Mouse (Mus musculus): ENCODE measurements at regions not wholly inside any gene's neighbourhood (a gene's known extent, or its start where the extent isn't known, plus 50 kb on each side); places are given as distances from the start of the nearest gene placed in this dataset.

GRCm38 (mm10) chr15:63191731-63192130, 653.2 kb downstream of the Gsdmc2 start:
- DNase-seq (ENCODE audit: low spot score), result no peak

- no peak for DNase-seq (ENCODE audit: low spot score)
Observed at GRCm38 (mm10) chr15:63190086-63190485, 654.9 kb downstream of the Gsdmc2 start.

- no peak for DNase-seq (ENCODE audit: low spot score)
Observed at GRCm38 (mm10) chr15:63171003-63171402, 674.0 kb downstream of the Gsdmc2 start.

GRCm38 (mm10) chr15:63170171-63170570, 674.8 kb downstream of the Gsdmc2 start:
- DNase-seq (ENCODE audit: low spot score), result no peak

GRCm38 (mm10) chr15:63166411-63166810, 678.6 kb downstream of the Gsdmc2 start:
- no peak for DNase-seq (ENCODE audit: low spot score)

- DNase-seq (ENCODE audit: low spot score), result no peak
Observed at GRCm38 (mm10) chr15:63163550-63164279, 681.3 kb downstream of the Gsdmc2 start.

GRCm38 (mm10) chr15:63162881-63163549, 682.0 kb downstream of the Gsdmc2 start:
- no peak for DNase-seq (ENCODE audit: low spot score)

GRCm38 (mm10) chr15:63123123-63123688, 721.8 kb downstream of the Gsdmc2 start:
- no peak for DNase-seq (ENCODE audit: low spot score)

GRCm38 (mm10) chr15:63112918-63113317, 732.1 kb downstream of the Gsdmc2 start:
- peak; percentile 10 for DNase-seq (ENCODE audit: low spot score)

- no peak for DNase-seq (ENCODE audit: low spot score)
Observed at GRCm38 (mm10) chr15:63100093-63100492, 744.9 kb downstream of the Gsdmc2 start.

GRCm38 (mm10) chr15:63081972-63082371, 763.0 kb downstream of the Gsdmc2 start:
- DNase-seq (ENCODE audit: low spot score), result no peak

GRCm38 (mm10) chr15:63079825-63080224, 765.2 kb downstream of the Gsdmc2 start:
- peak; percentile 70 for DNase-seq (ENCODE audit: low spot score)

GRCm38 (mm10) chr15:63071921-63072320, 773.1 kb downstream of the Gsdmc2 start:
- no peak for DNase-seq (ENCODE audit: low spot score)

GRCm38 (mm10) chr15:63067126-63067525, 777.9 kb downstream of the Gsdmc2 start:
- DNase-seq (ENCODE audit: low spot score), result no peak

GRCm38 (mm10) chr15:63066020-63066439, 778.9 kb downstream of the Gsdmc2 start:
- peak; percentile 58 for DNase-seq (ENCODE audit: low spot score)

GRCm38 (mm10) chr15:63061891-63062290, 783.1 kb downstream of the Gsdmc2 start:
- peak; percentile 45 for DNase-seq (ENCODE audit: low spot score)

GRCm38 (mm10) chr15:63060826-63061225, 784.2 kb downstream of the Gsdmc2 start:
- DNase-seq (ENCODE audit: low spot score), result no peak

- no peak for DNase-seq (ENCODE audit: low spot score)
Observed at GRCm38 (mm10) chr15:63052570-63053255, 792.3 kb downstream of the Gsdmc2 start.

GRCm38 (mm10) chr15:63050033-63050432, 794.9 kb downstream of the Gsdmc2 start:
- no peak for DNase-seq (ENCODE audit: low spot score)

- no peak for DNase-seq (ENCODE audit: low spot score)
Observed at GRCm38 (mm10) chr15:63042367-63042766, 802.6 kb downstream of the Gsdmc2 start.

- peak; percentile 31 for DNase-seq (ENCODE audit: low spot score)
Observed at GRCm38 (mm10) chr15:63036241-63036640, 808.7 kb downstream of the Gsdmc2 start.

GRCm38 (mm10) chr15:63020826-63021225, 824.2 kb downstream of the Gsdmc2 start:
- DNase-seq (ENCODE audit: low spot score), result no peak

Measured in gastrocnemius, adult 18-20 months (tissue).